Mouse (Mus musculus) embryonic facial prominence, embryonic 13.5 days (tissue): Measurements from ENCODE around the gene Myo6. TPM values are rescaled to one million over a fixed set of nuclear protein-coding genes. Genes with fewer than 3 reads are reported as not detected.

Source experiments
- ATAC-seq: fragments of 200-750 bp; cut with Nextera tagmentation; 2 replicates; pipeline ENCODE4 v1.8.0; 2017; ENCODE audit warnings: low read depth; ENCODE audit not compliant: insufficient number of reproducible peaks, insufficient read depth, low FRiP score, low TSS enrichment
- H3K27ac ChIP-seq: fragments of 300-500 bp; sonication (generic); 2 replicates; pipeline ENCODE4 v1.5.1; 2015; ENCODE audit warnings: moderate library complexity, mild to moderate bottlenecking, inconsistent platforms
- H3K27me3 ChIP-seq: fragments of 300-500 bp; sonication (generic); 2 replicates; pipeline ENCODE4 v1.6.1; 2015; ENCODE audit warnings: mild to moderate bottlenecking, inconsistent platforms
- H3K36me3 ChIP-seq: fragments of 300-500 bp; sonication (generic); 2 replicates; pipeline ENCODE4 v1.6.1; 2015; ENCODE audit warnings: mild to moderate bottlenecking, inconsistent platforms
- H3K4me1 ChIP-seq: fragments of 300-500 bp; sonication (generic); 2 replicates; pipeline ENCODE4 v1.6.1; 2015; ENCODE audit warnings: inconsistent platforms
- H3K4me2 ChIP-seq: fragments of 300-500 bp; sonication (generic); 2 replicates; pipeline ENCODE4 v1.6.1; 2015; ENCODE audit warnings: moderate library complexity, mild to moderate bottlenecking, inconsistent platforms
- H3K4me3 ChIP-seq: fragments of 300-500 bp; sonication (generic); 2 replicates; pipeline ENCODE4 v1.5.1; 2015; ENCODE audit warnings: mild to moderate bottlenecking, inconsistent platforms
- H3K9ac ChIP-seq: fragments of 300-500 bp; sonication (generic); 2 replicates; pipeline ENCODE4 v1.6.1; 2015; ENCODE audit warnings: mild to moderate bottlenecking, inconsistent platforms
- H3K9me3 ChIP-seq: fragments of 300-500 bp; sonication (generic); 2 replicates; pipeline ENCODE4 v1.6.1; 2016; ENCODE audit warnings: inconsistent platforms
- WGBS: fragments of 180-500 bp; shearing (Covaris S2); methylation state at CpG from one replicate; pipeline ENCODE4 v1.1.7; 2015; ENCODE audit warnings: mixed read lengths; 5-methylcytosine and 5-hydroxymethylcytosine counted together
- polyA plus RNA-seq: library from polyadenylated mRNA; unstranded; fragments of >200 nt; fragmentation: Nextera tagmentation; extraction: Ambion mirVana; gene quantifications from 2 replicates; pipeline ENCODE4 v1.2.1, GENCODE M21; 2015

Myo6 gene
- polyA plus RNA-seq, 1 experiment from 2014 or later = 16.2 TPM

GRCm38 (mm10) chr9:80277770-80278169, 112.9 kb downstream of the Myo6 start:
- Histone ChIP-seq H3K4me2 (no peak overlapping the region), H3K4me3 (no peak overlapping the region), H3K27me3 (no peaks in the 10 kb centered on the region), H3K9me3 (no peaks in the 10 kb centered on the region), H3K36me3 (peaks cover 3% of the 10 kb centered on the region; the same call in 1 of the 2 replicates), H3K4me1 (no peaks in the 10 kb centered on the region), H3K9ac (no peak overlapping the region), H3K27ac (no peak overlapping the region)
- 86% methylated on average over 6 of the region's 6 CpGs for WGBS
- no peak for ATAC-seq

DNA sequence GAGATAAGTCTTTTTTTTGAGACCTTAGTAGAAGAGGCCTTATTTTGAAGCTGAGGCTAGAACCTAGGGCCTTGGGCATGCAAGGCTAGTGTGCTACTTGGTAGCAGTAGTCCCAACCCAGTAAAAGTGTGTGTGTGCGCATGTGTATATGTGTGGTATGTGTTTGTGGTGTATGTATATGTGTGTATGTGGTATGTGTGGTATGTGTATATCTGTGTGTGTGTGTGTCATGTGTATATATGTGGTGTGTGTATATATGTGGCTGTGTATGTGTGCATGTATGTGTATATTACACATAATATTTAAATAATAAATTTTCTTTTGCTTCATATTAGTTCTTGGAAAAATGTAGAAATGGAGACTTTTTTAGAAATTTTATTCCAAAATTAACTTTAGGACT, 115.9 kb downstream of the Myo6 start:
- no peak overlapping the region for H3K9ac ChIP-seq
- H3K27me3 ChIP-seq = no peaks in the 10 kb centered on the region
- H3K4me1 ChIP-seq = no peaks in the 10 kb centered on the region
- no peak overlapping the region for H3K4me3 ChIP-seq
- H3K4me2 ChIP-seq = no peak overlapping the region
- no peak for ATAC-seq
- H3K36me3 ChIP-seq = peaks cover 8% of the 10 kb centered on the region
- no peak overlapping the region for H3K27ac ChIP-seq
- no peaks in the 10 kb centered on the region for H3K9me3 ChIP-seq
- WGBS = 97% methylated on average over 1 of the region's 1 CpGs

GRCm38 (mm10) chr9:80282426-80282825, 117.6 kb downstream of the Myo6 start:
- H3K9ac ChIP-seq = no peak overlapping the region
- no peak overlapping the region for H3K27ac ChIP-seq
- no peaks in the 10 kb centered on the region for H3K27me3 ChIP-seq
- 94% methylated on average over 3 of the region's 3 CpGs for WGBS
- ATAC-seq = no peak
- no peaks in the 10 kb centered on the region for H3K9me3 ChIP-seq
- peaks cover 8% of the 10 kb centered on the region for H3K36me3 ChIP-seq
- no peaks in the 10 kb centered on the region for H3K4me1 ChIP-seq
- no peak overlapping the region for H3K4me2 ChIP-seq
- no peak overlapping the region for H3K4me3 ChIP-seq

DNA sequence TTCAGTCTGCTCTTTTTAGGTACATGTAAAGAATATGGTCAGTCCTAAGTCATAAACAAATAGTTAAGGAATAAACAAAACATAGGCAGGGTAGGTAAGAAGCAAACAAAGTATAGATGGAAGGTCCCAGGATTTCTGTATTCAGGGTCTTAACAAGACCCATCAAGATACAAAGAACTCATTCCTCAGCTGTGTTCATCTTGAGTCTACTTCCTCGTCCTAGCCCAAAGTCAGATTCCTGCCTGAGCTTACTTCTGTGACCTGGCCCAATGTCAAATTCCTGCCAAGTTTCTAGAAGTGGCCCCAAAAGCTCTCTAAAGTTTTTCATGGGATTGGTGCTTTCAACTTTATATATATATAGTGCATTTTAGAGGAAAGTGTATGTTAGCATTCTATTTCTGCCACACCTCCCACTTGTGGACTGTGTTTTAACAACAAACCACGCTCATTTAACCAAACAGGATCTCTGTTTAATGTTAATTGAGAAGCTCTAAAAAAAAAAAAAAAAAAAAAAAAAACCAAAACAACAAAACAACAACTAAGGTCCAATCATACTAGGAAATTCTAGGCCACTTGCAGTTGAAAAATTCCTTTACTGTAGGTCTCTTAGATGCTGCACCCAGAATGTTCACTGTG, 119.8 kb downstream of the Myo6 start:
- H3K36me3 ChIP-seq = peaks cover 5% of the 10 kb centered on the region
- ATAC-seq = no peak
- no peaks in the 10 kb centered on the region for H3K4me1 ChIP-seq
- no peak overlapping the region for H3K4me3 ChIP-seq
- H3K27ac ChIP-seq = no peak overlapping the region
- H3K4me2 ChIP-seq = no peak overlapping the region
- no peak overlapping the region for H3K9ac ChIP-seq
- WGBS = 79% methylated on average over 2 of the region's 2 CpGs
- no peaks in the 10 kb centered on the region for H3K27me3 ChIP-seq
- no peaks in the 10 kb centered on the region for H3K9me3 ChIP-seq

DNA sequence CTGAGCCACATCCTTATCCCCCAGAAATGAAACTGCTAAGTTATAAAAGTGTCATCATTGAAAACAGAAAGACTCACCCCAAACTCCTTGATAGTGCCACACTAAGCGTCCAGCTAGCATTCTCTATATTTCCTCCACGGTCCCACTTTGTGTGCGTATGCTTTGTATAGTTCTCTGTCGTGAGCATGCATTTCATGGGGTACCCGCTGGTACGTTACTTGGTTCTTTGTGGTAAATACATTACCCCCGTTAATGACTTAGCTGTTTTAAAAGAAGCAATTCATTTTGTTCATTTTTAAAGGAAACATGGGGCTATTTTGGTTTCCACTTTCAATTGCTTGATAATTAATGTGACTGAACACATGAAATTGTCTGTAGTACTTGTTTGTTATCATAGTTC, 122.0 kb downstream of the Myo6 start:
- ATAC-seq = no peak
- 88% methylated on average over 7 of the region's 7 CpGs for WGBS

DNA sequence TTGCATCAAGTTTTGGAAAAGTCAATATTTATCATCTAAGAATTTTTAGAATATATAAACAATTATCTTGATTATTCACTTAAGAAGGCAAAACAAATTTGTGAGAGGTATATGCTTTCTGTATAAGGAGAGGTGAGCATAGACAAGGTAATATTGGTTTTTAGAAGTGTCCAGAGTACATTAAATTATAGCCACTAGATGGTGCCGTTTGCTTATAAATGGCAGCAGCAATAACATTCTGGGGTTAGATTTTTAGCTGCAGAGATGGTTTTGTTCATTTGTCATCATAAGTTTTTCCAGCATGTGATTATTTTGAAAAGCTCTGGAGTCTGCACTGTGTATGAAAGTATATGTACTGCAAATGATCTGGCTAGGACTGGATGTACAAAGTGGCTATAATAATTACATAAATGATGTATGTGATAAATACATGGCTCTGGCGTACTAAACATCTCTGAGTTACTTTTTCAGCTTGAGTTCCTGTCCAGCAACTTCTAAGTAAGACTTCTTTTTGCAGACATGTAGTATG, 128.3 kb downstream of the Myo6 start:
- Histone ChIP-seq H3K4me1 (no peaks in the 10 kb centered on the region), H3K4me3 (no peak overlapping the region), H3K4me2 (no peak overlapping the region), H3K9ac (no peak overlapping the region), H3K9me3 (no peaks in the 10 kb centered on the region), H3K36me3 (peaks cover 6% of the 10 kb centered on the region), H3K27me3 (no peaks in the 10 kb centered on the region), H3K27ac (no peak overlapping the region)
- no peak for ATAC-seq
- WGBS = 50% methylated on average over 2 of the region's 2 CpGs

More for the DNA sequence above, 122.0 kb downstream of the Myo6 start:
- H3K4me2 ChIP-seq = no peak overlapping the region
- no peaks in the 10 kb centered on the region for H3K9me3 ChIP-seq
- H3K4me3 ChIP-seq = no peak overlapping the region
- H3K27ac ChIP-seq = no peak overlapping the region
- no peaks in the 10 kb centered on the region for H3K27me3 ChIP-seq
- no peak overlapping the region for H3K9ac ChIP-seq
- peaks cover 6% of the 10 kb centered on the region for H3K36me3 ChIP-seq
- H3K4me1 ChIP-seq = no peaks in the 10 kb centered on the region

GRCm38 (mm10) chr9:80296086-80296485, 131.3 kb downstream of the Myo6 start:
- no peaks in the 10 kb centered on the region for H3K27me3 ChIP-seq

GRCm38 (mm10) chr9:80299031-80299430, 134.2 kb downstream of the Myo6 start:
- WGBS = 85% methylated on average over 9 of the region's 9 CpGs
- no peaks in the 10 kb centered on the region for H3K4me1 ChIP-seq
- H3K4me2 ChIP-seq = no peak overlapping the region
- H3K9me3 ChIP-seq = no peaks in the 10 kb centered on the region
- no peak overlapping the region for H3K4me3 ChIP-seq
- no peaks in the 10 kb centered on the region for H3K36me3 ChIP-seq
- no peak for ATAC-seq
- no peak overlapping the region for H3K27ac ChIP-seq
- H3K9ac ChIP-seq = no peak overlapping the region
- H3K27me3 ChIP-seq = no peaks in the 10 kb centered on the region

More at GRCm38 (mm10) chr9:80296086-80296485, 131.3 kb downstream of the Myo6 start:
- H3K4me1 ChIP-seq = no peaks in the 10 kb centered on the region
- no peak overlapping the region for H3K27ac ChIP-seq
- no peak overlapping the region for H3K9ac ChIP-seq
- peaks cover 6% of the 10 kb centered on the region for H3K36me3 ChIP-seq
- no peaks in the 10 kb centered on the region for H3K9me3 ChIP-seq
- no peak for ATAC-seq
- WGBS = 48% methylated on average over 4 of the region's 4 CpGs
- H3K4me3 ChIP-seq = no peak overlapping the region
- H3K4me2 ChIP-seq = no peak overlapping the region

DNA sequence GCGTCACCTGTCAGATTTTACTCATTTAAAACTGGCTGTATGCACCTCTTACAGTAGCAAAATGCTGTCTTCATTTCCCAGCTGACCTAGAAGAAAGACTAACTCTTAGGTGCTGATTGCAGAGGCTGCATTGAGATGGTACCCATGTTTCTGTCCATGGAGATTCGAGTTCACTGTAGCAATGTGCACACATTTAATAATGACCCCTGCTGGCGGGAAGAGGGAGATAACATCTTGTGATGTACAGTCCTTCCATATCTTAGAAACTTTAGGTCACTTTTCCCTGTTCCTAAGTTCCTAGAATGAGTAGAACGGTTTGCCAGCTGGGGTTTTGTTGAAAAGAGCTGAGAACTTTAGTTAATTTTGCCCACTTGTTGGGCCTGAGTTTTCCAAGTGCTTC, 138.7 kb downstream of the Myo6 start:
- no peak overlapping the region for H3K4me2 ChIP-seq
- no peaks in the 10 kb centered on the region for H3K27me3 ChIP-seq
- H3K4me3 ChIP-seq = no peak overlapping the region
- no peak overlapping the region for H3K27ac ChIP-seq
- no peaks in the 10 kb centered on the region for H3K9me3 ChIP-seq
- no peaks in the 10 kb centered on the region for H3K4me1 ChIP-seq
- WGBS = 72% methylated on average over 4 of the region's 4 CpGs
- no peak for ATAC-seq
- H3K9ac ChIP-seq = no peak overlapping the region
- no peaks in the 10 kb centered on the region for H3K36me3 ChIP-seq

- Histone ChIP-seq H3K9ac (no peak overlapping the region), H3K27me3 (no peaks in the 10 kb centered on the region), H3K36me3 (no peaks in the 10 kb centered on the region), H3K27ac (no peak overlapping the region), H3K4me1 (no peaks in the 10 kb centered on the region), H3K4me2 (no peak overlapping the region), H3K4me3 (no peak overlapping the region), H3K9me3 (no peaks in the 10 kb centered on the region)
- ATAC-seq = no peak
- 86% methylated on average over 4 of the region's 4 CpGs for WGBS
Observed at GRCm38 (mm10) chr9:80306390-80306789, 141.6 kb downstream of the Myo6 start.

DNA sequence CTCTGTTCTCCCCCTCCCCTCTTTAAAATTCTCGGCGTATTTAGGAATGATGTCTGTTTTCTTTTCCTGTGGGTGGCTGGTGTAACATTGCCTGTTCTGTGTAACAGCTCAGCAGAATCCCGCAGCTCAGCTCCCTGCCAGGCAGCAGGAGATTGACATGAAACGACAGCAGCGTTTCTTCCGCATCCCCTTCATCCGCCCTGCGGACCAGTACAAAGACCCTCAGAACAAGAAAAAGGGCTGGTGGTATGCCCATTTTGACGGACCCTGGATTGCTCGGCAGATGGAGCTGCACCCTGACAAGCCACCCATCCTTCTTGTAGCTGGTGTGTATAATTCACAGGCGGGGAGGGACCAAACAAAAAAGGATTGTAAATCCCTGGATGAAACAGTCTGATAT, 142.0 kb downstream of the Myo6 start:
- H3K9me3 ChIP-seq = no peaks in the 10 kb centered on the region
- no peak overlapping the region for H3K4me2 ChIP-seq
- no peaks in the 10 kb centered on the region for H3K27me3 ChIP-seq
- no peak overlapping the region for H3K4me3 ChIP-seq
- 43% methylated on average over 11 of the region's 11 CpGs for WGBS
- H3K9ac ChIP-seq = no peak overlapping the region
- no peak for ATAC-seq
- H3K27ac ChIP-seq = no peak overlapping the region
- no peaks in the 10 kb centered on the region for H3K4me1 ChIP-seq
- no peaks in the 10 kb centered on the region for H3K36me3 ChIP-seq

- Histone ChIP-seq H3K27me3 (no peaks in the 10 kb centered on the region), H3K4me1 (no peaks in the 10 kb centered on the region), H3K9ac (no peak overlapping the region), H3K27ac (no peak overlapping the region), H3K4me2 (no peak overlapping the region), H3K36me3 (no peaks in the 10 kb centered on the region), H3K4me3 (no peak overlapping the region), H3K9me3 (no peaks in the 10 kb centered on the region)
- WGBS = 83% methylated on average over 13 of the region's 13 CpGs
- ATAC-seq = no peak
Observed at GRCm38 (mm10) chr9:80307629-80308028, 142.8 kb downstream of the Myo6 start.
